Mouse (Mus musculus) bone marrow macrophage, adult 2 months (primary cell): ENCODE measurements around the gene Col6a2. TPM values are rescaled to one million over a fixed set of nuclear protein-coding genes. Genes with fewer than 3 reads are reported as not detected.
A peak's percentile ranks its signal among the peaks of the same experiment; 100 is the strongest.

ENCODE experiments used
- H3K27ac ChIP-seq: 2 replicates; pipeline ENCODE4 v1.5.1; 2012; ENCODE audit warnings: low read depth, low read length; ENCODE audit not compliant: insufficient read depth
- H3K4me1 ChIP-seq: 2 replicates; pipeline ENCODE4 v1.6.1; 2012; ENCODE audit warnings: low read length; ENCODE audit not compliant: control insufficient read depth, insufficient read depth
- H3K4me3 ChIP-seq: 2 replicates; pipeline ENCODE4 v1.5.1; 2012; ENCODE audit warnings: mild to moderate bottlenecking, low read length, moderate library complexity; ENCODE audit not compliant: insufficient read depth
- CTCF ChIP-seq: IDR thresholded peaks from 2 replicates; pipeline ENCODE4 v1.5.1; 2012; ENCODE audit warnings: low read depth, mild to moderate bottlenecking, low read length, moderate library complexity
- POLR2A ChIP-seq: IDR thresholded peaks from 2 replicates; pipeline ENCODE4 v1.6.1; 2012; ENCODE audit warnings: mild to moderate bottlenecking, low read depth, low read length, borderline replicate concordance
- polyA plus RNA-seq: library from polyadenylated mRNA; stranded (reverse); fragments of >200 nt; gene quantifications from 2 replicates; pipeline ENCODE4 v1.2.4, GENCODE M21; 2012; ENCODE audit not compliant: missing spikeins, insufficient read depth, insufficient read length

The Col6a2 gene
- polyA plus RNA-seq, result 2.2 and 3.1 TPM in 2 replicates

DNA sequence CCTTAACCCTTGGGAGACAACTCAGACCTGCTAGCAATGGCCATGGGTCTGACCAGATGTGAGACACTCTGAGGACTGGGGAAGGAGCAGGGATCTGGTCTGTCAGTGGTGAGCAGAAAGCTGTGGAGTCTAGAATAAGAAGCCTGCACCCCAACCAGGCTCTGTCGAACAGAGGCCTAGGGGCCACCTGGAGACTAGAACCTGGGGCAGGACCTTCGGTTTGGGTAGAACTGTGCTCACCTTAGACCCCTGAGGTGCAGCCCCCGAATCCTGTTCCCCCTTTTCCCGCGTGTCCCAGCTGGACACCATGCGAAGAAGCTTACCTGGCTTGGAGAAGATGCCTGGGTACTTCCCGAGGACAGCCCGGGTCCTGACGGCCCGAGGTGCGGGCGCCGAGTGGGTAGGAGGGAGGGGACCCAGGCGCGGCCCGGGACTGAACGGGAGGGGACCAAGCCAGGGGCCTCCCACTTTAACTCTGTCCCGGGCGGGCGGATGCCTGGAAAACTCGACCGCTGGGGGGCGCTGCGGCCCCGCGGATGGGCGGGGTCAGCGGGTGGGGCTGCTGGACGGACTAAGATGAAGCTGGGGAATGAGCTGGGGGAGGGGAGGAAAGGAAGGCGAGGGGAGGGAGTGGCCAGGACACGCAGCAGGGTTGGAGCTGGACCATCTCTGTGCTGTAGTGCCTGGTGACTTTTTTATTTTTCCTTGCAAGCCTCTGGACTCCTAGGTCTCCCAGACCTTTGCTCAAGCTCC, at the start of gene Col6a2:
Gene Col6a2 (minus strand): TSS at position 703 of the 753 bp plus-strand sequence.
- no peak for TF ChIP-seq POLR2A
- TF ChIP-seq CTCF, result peak; percentile 37
- no peaks in the 10 kb centered on the region for H3K4me1 ChIP-seq
- H3K27ac ChIP-seq, result no peak within 1 kb of the TSS
- H3K4me3 ChIP-seq, result no peak within 1 kb of the TSS

DNA sequence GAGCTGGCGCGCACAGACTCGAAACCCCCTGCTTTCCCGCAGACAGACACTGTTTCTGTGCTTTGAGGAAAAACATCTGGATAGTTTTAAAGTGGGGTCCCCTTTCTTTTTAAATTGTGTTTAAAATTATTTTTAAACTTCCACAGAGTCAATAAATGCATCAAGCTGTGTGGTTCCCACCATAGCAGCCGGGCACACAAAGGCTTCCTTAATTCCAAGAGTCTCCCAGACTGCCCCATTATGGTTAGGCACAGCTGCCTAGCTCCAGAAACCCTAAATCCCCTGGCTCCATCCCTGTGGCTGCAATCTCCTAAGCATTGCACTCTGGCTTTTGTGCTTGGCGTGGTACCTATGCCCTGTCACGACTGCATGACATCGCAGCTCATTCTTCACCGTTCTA, 48.5 kb upstream of the Col6a2 start:
- Histone ChIP-seq H3K4me1 (no peaks in the 10 kb centered on the region), H3K27ac (no peak overlapping the region), H3K4me3 (no peak overlapping the region)
- TF ChIP-seq CTCF, result no peak
- no peak for TF ChIP-seq POLR2A

DNA sequence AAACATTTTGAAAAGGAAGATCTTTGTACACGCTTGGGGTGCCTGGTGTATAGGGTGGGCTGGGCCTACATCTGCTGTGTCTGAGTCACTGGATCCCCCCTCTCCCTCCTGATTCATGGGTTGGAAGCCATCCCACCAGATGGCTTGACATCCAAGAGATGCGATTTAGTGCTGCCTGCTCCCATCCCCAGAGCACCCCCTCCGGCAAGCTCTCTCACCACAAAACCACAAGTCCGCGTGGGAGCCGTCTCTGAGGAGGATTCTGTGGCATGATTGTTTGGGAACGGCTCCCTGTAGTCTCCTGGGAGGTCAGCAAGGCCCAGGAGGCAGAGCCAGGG, 45.5 kb upstream of the Col6a2 start:
- H3K4me3 ChIP-seq, result no peak overlapping the region
- TF ChIP-seq CTCF (no peak), POLR2A (no peak)
- H3K4me1 ChIP-seq, result no peaks in the 10 kb centered on the region
- H3K27ac ChIP-seq, result no peak overlapping the region

DNA sequence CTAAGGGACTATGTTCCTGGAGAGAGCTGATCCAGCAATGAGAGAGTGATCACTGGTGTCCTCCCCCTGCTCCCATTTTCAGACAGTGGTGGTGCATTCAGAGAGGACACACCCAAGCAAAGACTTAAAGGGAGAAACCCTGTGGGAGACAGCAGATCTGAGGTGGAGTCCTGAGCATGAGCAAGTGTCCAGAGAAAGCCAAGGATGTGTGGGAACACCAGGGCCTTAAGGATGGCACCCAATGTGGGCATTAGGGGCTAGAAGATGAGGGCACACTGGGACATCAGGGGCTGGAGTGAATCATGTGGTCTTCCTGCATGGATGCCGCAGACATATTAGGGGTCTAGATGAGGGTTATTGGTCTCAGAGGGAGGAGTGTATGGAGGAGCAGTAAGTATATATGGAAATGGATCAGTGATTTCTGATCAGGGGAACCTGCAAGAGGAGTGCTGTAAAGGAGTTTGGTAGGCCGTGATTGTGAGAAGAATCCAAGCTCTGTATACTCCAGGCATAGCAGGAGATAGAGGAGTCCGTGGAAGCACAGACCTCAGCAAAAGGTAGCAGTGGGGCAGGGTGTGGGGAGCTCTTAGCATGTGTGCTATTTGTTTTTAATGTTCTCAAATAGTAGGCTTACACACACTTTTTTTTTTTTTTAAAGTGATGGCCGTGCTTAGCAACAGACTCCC, 45.0 kb upstream of the Col6a2 start:
- Histone ChIP-seq H3K27ac (no peak overlapping the region), H3K4me3 (no peak overlapping the region), H3K4me1 (no peaks in the 10 kb centered on the region)
- TF ChIP-seq POLR2A (no peak), CTCF (no peak)

DNA sequence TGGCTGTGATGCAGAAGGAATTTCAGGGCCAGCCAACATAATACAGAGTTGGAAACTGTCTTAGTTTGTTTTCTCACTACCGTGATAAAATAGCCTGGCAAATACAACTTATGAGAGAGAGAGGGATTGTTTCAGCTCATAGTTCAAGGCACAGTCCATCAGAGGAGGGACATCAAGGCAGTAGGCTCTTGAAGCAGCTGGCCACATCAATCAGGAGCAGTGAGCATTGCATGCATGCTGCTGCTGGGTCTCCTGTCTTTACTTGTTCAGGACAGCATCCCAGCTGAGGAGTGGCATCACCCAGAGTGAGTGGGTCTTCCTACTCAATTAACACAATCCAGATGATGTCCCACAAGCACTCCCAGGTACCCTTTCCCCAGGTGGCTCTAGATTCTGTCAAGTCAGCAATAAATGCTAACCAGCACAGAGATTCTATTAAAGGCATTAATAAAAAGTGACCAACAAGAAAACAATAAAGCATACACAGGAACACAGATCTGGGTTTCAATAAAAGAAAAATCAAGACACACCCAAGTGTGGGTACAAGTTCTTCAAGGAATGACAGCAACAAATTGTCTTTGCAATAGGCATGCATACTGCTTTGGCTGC, 43.9 kb upstream of the Col6a2 start:
- TF ChIP-seq CTCF (no peak), POLR2A (no peak)

DNA sequence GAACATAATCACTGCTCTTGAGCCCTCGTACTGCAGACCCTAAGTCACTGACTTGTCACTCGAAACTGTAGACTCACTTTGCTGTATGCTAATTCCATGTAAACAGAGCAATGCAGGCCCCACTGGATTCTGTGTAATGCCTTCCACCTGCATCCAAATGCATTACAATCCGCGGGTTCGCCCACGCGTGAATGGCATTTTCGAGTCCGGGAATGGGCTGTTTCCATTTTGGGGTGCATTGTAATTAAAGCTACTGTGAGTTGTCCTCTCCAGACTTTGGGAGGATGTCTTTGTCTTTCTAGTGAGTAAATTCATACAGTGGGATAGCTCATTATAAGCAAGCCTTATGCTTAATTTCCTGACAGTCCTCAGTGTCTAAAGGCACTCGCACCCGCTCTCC, 42.1 kb upstream of the Col6a2 start:
- Histone ChIP-seq H3K27ac (no peak overlapping the region), H3K4me1 (no peaks in the 10 kb centered on the region), H3K4me3 (no peak overlapping the region)
- TF ChIP-seq POLR2A (no peak), CTCF (no peak)

More for the DNA sequence above, 43.9 kb upstream of the Col6a2 start:
- no peak overlapping the region for H3K27ac ChIP-seq
- H3K4me1 ChIP-seq, result no peaks in the 10 kb centered on the region
- H3K4me3 ChIP-seq, result no peak overlapping the region

GRCm38 (mm10) chr10:76664156-76665115, 41.0 kb upstream of the Col6a2 start:
- Histone ChIP-seq H3K4me3 (no peak overlapping the region), H3K4me1 (no peaks in the 10 kb centered on the region), H3K27ac (no peak overlapping the region)
- no peak for TF ChIP-seq CTCF
- no peak for TF ChIP-seq POLR2A

DNA sequence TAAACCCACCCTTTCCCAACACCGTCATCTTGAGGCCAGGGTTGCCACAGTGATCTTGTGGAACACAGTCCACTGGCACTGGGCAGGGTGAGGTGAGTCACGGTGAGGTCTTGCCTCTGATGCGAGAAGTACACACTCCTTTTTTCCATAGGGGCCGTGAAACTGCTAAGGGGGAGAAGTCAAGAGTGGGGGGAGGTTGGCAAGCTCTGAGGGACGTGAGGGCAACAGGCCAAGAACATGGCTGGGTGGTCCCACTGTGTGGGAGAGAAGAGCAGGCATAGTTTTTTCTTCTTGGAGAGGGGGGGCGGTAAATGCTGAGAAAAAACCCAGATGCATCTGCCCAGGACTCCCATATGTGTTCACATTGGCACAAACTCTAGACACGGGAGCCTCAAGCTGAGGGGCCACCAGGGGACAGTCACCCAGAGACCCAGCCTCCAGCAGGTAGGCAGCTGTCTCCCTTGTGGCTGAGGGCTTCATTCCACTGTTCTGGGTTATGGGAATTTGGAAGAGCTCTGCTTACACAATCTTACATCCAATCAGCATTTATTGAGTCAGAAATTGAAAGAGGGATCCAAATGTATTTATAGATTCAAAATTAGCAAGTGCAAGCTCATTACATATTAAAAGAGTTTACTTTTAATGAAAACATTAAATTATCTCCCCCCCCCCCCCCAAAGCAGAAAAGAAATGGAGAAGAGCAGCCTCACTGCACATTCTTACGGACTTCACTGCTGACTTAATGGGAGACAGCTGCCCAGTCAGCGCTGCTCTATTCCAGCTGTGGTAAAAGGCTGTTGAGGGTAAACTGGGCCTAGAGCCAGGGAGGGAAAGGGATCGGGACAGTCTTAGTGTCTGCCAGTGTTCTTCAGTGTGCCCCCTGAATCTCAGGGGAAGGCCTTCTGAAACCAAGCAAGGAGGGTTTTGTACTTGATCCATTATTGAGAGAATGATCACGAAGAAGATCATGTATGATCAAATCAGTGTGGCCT, 30.2 kb upstream of the Col6a2 start:
- no peaks in the 10 kb centered on the region for H3K4me1 ChIP-seq
- no peak overlapping the region for H3K27ac ChIP-seq
- H3K4me3 ChIP-seq, result no peak overlapping the region
- no peak for TF ChIP-seq CTCF
